Mouse (Mus musculus): ENCODE data around the gene Mavs.

The Mavs gene

DNA sequence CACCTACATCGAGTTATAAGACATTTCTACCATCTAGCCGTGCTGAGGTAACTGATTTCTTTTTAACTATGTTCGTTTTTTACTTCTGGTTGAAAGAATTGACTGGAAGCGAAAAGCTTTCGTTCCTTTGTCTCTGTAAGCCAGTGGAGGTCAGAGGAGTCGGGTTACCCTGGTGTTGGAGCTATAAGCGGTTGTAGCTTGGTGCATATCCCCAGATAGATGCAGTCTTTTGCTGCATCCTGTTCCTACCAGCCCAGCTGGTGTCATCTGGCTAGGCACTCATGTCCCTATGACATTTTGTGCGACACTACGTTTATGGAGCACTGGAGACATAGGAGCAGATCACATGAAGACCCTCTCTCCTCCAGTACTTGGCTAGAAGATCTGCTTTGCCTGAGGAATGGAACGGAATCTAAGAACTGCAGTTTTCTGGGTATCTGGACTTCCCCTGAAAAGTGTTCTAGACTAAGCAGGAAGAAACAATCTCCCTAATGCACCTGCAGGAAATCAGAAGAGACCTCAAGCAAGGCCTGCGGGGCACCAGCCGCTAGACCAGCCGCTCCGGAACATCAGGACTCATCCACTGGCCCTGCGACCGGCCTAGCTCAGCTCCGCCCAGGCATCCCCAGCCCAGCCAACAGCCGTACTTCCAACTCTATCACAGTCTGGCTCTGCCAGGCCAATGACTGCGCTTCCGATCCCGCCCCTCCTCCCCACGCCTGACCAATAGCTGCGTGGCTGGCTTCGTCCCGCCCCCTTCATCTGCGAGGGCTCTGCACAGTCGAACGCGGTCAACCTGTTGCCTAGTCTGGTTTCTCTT, at the start of gene Mavs:
Gene Mavs, plus strand, starts transcription at position 757 of the 820 bp plus-strand sequence.
- DNase-seq (ENCODE audit: low spot score): peak; percentile 96

- no peak for DNase-seq (ENCODE audit: low spot score)
These were observed 47.5 kb upstream of the Mavs start for GRCm38 (mm10) chr2:131186343-131186742.

GRCm38 (mm10) chr2:131186771-131187601, 46.9 kb upstream of the Mavs start, which contains the start of the genes Cdc25b and Spef1:
Cdc25b (plus strand) TSS chr2:131186949.
Spef1 (minus strand) TSS chr2:131187282.
- DNase-seq (ENCODE audit: low spot score): peak; percentile 93

GRCm38 (mm10) chr2:131187602-131187922, 46.3 kb upstream of the Mavs start:
- DNase-seq (ENCODE audit: low spot score): no peak

GRCm38 (mm10) chr2:131188311-131188710, 45.6 kb upstream of the Mavs start:
- DNase-seq (ENCODE audit: low spot score): no peak

DNA sequence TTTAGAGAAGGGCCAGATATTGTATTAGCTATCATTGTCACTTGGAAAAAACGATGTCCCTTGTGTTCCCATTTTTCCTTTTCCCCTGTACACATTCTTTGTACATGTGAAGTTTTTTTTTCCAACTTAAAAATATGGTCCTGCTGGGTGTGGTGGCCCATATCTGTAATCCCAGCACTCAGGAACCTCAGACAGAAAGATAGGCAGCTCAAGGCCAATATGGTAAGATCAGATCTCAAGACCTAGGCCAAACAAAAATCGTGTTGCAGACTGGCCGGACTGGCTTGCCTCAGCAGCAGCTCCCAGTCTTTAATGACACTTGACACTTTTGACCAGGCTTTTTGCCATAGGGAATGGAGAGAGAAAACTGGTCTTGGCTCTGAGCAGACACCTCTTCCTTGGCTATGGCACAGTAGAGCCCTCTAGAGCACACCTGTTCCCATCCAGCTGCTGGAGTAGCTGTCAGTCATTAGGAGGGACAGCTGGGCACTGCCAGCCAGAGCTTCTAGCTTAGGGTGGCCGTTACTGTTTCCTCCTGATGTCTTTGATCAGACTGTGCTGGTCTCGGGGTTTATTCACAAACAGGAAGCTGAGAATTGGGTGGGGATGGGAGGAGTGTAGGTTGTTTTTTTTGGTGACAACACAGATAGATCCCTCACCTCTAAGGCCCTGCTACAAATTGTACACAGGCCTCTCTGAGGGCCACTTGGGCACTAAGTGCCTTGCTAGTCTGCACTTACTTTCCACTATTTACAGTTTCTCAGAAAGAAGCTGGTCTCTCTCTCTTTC, 44.1 kb upstream of the Mavs start:
- no peak for DNase-seq (ENCODE audit: low spot score)

GRCm38 (mm10) chr2:131190344-131191004, 43.4 kb upstream of the Mavs start:
- no peak for DNase-seq (ENCODE audit: low spot score)

DNA sequence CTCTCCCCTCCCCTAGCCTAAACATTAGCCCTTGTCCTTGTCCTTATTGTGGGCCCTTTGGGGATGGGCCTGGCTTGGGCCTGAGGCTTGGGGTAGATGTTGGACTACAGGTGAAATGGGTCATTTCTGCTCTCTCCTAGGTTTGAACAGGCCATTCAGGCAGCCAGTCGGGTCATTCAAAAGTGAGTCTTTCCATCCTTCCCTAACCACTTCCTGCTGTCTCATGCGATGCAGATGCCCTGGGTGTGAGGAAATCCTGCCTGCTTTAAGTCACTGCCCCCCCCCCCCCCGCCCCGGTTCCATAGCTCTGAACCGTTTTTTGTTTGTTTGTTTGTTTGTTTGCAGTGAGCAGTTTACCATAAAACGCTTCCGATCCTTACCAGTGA, 42.9 kb upstream of the Mavs start:
- DNase-seq (ENCODE audit: low spot score): no peak

GRCm38 (mm10) chr2:131196606-131197316, 37.1 kb upstream of the Mavs start:
- no peak for DNase-seq (ENCODE audit: low spot score)

DNA sequence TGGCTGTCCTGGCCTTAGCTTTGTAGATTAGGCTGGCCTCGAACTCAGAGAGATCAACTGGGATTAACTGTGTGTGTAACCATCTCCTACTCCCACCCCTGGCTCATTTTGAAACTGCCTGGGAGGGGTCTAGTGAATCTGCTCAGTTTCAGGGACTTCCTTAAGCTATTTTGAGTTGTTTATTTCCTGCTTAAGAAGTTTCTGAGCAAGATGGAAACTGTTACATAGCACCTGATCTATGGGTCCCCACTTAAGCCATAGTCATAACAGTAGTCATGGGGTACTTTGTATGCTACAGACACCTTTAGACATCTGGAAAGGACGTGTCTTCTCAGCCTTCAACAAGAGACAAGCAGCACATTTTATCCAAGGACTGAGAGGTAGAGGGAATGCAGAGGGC, 33.2 kb upstream of the Mavs start:
- DNase-seq (ENCODE audit: low spot score): no peak

GRCm38 (mm10) chr2:131201262-131201661, 32.6 kb upstream of the Mavs start:
- DNase-seq (ENCODE audit: low spot score): no peak

GRCm38 (mm10) chr2:131203816-131204409, 29.9 kb upstream of the Mavs start:
- no peak for DNase-seq (ENCODE audit: low spot score)

DNA sequence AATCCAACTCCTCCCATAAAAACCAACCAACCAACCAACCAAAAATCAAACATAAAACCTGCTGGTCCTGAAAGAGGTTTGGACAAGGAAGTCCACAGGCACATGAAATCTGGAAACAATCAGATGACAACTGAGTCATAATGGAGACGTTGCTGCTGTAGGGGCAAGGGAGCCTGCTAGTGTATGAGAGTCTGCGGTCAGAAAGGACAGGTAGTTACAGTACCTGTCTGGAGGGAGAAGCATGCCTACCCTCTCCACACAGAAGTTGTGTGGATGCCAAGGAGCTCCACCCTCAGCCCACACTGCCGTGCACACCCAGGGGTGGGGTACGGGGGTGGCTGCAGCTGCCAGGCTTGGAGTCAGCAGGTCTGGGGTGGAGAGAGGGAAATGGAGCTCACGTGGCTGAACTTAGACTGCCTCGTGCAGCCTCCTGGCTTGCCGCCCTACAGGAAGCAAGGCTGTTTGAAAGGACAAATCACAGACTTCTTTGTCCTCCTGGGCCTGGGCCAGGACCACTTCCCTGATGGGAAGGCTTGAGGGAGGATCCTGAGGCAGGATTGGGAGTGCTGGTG, 29.4 kb upstream of the Mavs start:
- peak; percentile 95 for DNase-seq (ENCODE audit: low spot score)

DNA sequence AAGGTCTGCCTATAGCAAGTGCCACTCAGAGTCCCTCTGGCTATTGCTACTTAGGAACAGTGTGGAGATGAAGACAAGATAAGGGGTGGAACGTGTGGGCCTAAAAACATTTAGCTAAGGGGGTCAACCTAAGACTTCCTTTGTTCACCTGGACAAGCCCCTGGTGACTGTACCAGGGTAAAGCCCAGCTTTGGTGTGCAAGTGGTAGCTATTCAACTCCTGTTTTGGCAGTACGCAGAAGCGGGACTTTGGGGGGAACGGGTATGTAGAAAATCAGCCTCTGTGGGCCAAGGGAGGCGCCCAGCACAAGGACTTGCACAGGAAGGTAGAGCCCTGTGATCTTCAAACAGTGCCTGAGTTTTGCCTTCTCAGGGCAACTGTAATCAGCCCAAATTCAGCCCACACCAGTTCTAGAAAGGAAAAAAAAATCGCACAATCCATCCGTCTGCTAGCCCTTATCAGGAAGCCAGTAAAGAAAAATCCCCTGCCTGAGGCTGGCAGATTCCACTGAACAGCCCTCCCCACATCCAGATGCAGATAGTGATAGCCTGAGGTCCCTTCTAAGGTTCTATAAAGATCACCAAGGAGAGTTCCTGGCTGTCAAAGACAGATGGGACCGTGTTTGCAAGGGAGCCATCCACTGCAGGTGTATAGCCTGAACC, 28.2 kb upstream of the Mavs start:
- no peak for DNase-seq (ENCODE audit: low spot score)

DNA sequence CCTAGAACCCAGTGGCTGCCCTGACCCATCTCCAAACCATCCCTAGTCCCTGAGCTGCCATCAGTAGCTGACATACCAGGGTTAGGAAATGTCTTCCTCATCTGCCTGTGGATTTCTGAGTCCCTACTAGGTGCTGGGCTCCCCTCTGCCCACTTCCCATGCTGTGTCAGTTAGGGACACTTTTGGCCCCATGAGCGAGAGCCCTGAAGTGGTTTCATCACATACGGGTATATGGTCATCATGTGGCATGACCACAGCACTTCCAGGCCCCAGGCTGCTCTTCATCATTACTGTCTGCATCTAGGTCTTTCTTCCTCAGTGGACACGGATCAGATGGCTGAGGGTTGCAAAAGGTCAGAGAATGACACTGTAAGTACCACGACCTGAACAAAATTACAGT, 27.1 kb upstream of the Mavs start, which contains the start of gene Ap5s1:
Gene Ap5s1, plus strand, starts transcription at position 301 of the 400 bp plus-strand sequence.
- DNase-seq (ENCODE audit: low spot score): no peak

DNA sequence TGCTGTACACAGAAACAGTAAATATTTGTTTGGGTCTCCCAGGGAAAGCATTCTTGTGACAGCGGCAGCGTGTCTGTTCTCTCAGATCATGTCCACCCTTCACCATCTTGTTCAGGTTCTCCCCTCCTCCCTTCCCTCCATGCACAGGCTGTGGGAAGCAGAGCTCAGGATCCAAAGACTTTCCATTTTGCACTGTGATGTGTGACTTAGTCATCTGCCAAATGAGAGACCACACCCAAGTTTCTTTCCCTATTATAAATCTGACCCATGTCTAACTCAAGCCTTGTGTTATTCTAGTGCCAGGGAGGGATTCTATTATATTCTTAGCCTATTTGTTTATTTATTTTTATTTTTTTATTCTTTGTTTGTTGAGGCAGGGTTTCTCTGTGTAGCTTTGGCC, 25.5 kb upstream of the Mavs start:
- DNase-seq (ENCODE audit: low spot score): no peak

DNA sequence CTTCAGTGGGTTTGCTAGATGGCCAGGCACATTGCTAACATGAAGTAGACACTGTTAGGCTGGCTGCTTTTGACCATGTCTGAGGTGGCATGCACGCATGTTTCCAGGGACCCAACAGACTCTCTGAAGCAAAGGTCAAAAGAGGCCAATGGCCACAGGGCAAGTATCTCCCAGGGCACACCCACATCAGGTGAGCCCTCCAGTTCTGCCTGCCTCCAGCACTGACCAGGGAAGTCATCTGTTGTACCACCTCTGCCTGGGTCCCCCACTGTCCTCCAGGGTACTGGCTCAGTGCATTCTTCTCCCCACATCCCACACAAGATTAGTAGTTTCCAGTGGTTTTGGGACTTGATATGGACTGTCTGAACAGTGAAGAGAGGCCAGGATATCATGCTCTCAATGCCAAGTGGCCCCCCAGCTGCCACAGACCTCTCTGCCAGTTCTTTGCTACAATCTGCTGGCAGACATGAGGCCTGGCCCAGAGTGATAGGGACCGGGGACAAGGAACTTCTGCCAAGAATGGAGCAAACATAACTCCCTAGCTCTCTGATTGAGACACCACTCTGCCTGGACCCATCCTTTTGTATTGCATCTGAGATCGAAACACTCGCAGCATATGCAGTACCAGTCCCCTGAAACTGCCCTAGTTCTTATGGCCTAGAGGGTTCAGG, 24.6 kb upstream of the Mavs start:
- no peak for DNase-seq (ENCODE audit: low spot score)

GRCm38 (mm10) chr2:131209969-131210792, 23.7 kb upstream of the Mavs start:
- peak; percentile 96 for DNase-seq (ENCODE audit: low spot score)
